Mouse (Mus musculus) left cerebral cortex, adult 2 months (tissue): ENCODE measurements around the gene Rprd1b. TPM values are rescaled to one million over a fixed set of nuclear protein-coding genes. Genes with fewer than 3 reads are reported as not detected.

Source experiments
- DNase-seq, 2 experiments: peaks; one replicate each; pipeline ENCODE4 v3.0.0; 2021 to 2022; ENCODE audit warnings: low spot score in 2 of 2, mixed read lengths in 1 of 2; ENCODE audit errors: extremely low spot score in 1 of 2
- H3K27ac ChIP-seq: fragments of 200-600 bp; 2 replicates; pipeline ENCODE4 v1.8.1; 2022
- H3K4me3 ChIP-seq: fragments of 200-600 bp; 2 replicates; pipeline ENCODE4 v1.8.1; 2022
- CTCF ChIP-seq: fragments of 200-600 bp; IDR thresholded peaks from 2 replicates; pipeline ENCODE4 v1.8.1; 2022; ENCODE audit warnings: antibody characterized with exemption, mild to moderate bottlenecking, moderate library complexity
- intact Hi-C: fragments of 180-260 bp; cut with DNase I; formaldehyde crosslinking; loops from one replicate; pipeline ENCODE4 v1.15.1; 2025
- total RNA-seq, 2 experiments: library from RNA; stranded (reverse); gene quantifications; 2 replicates each; pipeline ENCODE4 v1.2.3; 2021

Gene Rprd1b
- total RNA-seq, 2 experiments from 2014 or later = 58.3 to 61.4 TPM

GRCm38 (mm10) chr2:158115838-158116453, 87.6 kb downstream of the Rprd1b start:
- intact Hi-C loops = no loop called here
- H3K4me3 ChIP-seq = no peak overlapping the region
- no peak for DNase-seq

DNA sequence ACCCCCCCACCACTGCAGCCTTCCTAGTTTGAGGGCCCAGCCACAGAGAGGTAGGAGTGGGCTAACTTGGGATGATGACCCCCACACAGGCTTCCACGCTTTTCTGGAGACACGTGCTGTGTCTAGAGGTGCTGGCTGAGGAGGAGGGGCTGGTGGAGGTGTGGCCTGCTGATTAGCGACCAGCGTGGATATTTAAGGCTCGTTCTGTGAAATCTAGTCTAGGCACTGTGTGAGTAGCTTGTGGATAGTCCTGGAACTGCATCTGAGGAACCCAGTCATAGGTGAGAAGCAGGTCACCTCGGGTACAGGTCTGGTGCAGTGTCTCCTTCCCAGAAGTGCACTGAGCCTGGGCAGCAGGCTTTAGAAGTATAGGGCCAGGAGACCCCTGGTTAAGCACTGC, 88.4 kb downstream of the Rprd1b start:
- H3K27ac ChIP-seq = no peak overlapping the region
- no peak for DNase-seq
- H3K4me3 ChIP-seq = no peak overlapping the region
- intact Hi-C loops = no loop called here
- TF ChIP-seq CTCF = no peak

More at GRCm38 (mm10) chr2:158115838-158116453, 87.6 kb downstream of the Rprd1b start:
- no peak for TF ChIP-seq CTCF
- H3K27ac ChIP-seq = no peak overlapping the region

GRCm38 (mm10) chr2:158119145-158119544, 90.8 kb downstream of the Rprd1b start:
- no peak for TF ChIP-seq CTCF
- DNase-seq = no peak
- no peak overlapping the region for H3K27ac ChIP-seq
- intact Hi-C loops = no loop called here
- H3K4me3 ChIP-seq = no peak overlapping the region

DNA sequence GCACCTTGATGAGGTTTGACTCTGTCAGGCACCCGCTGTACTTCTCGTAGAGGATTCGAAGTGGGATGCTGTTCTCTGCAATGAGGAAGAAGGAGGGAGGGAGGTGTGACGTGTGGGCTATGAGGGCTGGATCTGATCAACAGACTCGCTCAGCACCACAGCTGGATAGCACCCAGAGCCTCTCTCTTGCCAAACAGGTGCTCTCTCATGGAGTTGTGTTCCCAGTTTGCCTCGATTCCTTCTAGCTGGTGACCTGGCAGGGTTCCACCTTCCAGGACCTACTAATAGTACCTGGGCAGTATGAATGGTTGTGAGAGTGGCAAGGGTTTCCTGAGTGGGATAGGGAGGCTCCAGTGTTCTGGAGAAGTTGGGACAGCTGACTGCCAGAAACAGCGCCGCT, 91.9 kb downstream of the Rprd1b start:
- intact Hi-C loops = no loop called here
- no peak for TF ChIP-seq CTCF
- H3K4me3 ChIP-seq = no peak overlapping the region
- no peak for DNase-seq
- H3K27ac ChIP-seq = no peak overlapping the region

- TF ChIP-seq CTCF = no peak
- intact Hi-C loops = no loop called here
- DNase-seq = no peak
These were observed 92.6 kb downstream of the Rprd1b start for GRCm38 (mm10) chr2:158120868-158121267.

GRCm38 (mm10) chr2:158121645-158122326, 93.5 kb downstream of the Rprd1b start:
- intact Hi-C loops = no loop called here
- DNase-seq = no peak
- no peak overlapping the region for H3K27ac ChIP-seq
- TF ChIP-seq CTCF = no peak
- no peak overlapping the region for H3K4me3 ChIP-seq

More at GRCm38 (mm10) chr2:158120868-158121267, 92.6 kb downstream of the Rprd1b start:
- H3K27ac ChIP-seq = no peak overlapping the region
- H3K4me3 ChIP-seq = no peak overlapping the region

- Histone ChIP-seq H3K27ac (no peak overlapping the region), H3K4me3 (no peak overlapping the region)
- no peak for DNase-seq
- no peak for TF ChIP-seq CTCF
- intact Hi-C loops = no loop called here
These were observed 94.5 kb downstream of the Rprd1b start for GRCm38 (mm10) chr2:158122814-158123213.

DNA sequence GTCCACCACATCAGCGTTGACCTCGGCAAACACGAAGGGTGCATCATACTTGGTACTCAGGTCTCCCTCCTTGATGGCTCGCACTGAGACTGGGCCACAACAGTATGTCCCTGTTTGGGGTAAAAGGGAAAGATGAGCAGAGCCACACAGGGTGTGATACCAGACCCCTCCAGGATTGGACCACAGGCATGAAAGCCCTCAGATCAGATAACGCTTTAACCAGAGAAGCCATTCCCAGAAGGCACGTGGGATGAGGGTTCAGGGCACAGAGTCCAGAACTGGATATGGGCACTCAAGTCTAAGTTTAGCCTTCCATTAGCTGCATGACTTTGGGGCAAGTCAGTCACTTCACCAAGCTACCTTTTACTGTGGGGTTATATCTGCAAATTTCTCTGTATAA, 98.9 kb downstream of the Rprd1b start:
- intact Hi-C loops = no loop called here
- no peak overlapping the region for H3K27ac ChIP-seq
- DNase-seq = no peak
- no peak for TF ChIP-seq CTCF
- no peak overlapping the region for H3K4me3 ChIP-seq

DNA sequence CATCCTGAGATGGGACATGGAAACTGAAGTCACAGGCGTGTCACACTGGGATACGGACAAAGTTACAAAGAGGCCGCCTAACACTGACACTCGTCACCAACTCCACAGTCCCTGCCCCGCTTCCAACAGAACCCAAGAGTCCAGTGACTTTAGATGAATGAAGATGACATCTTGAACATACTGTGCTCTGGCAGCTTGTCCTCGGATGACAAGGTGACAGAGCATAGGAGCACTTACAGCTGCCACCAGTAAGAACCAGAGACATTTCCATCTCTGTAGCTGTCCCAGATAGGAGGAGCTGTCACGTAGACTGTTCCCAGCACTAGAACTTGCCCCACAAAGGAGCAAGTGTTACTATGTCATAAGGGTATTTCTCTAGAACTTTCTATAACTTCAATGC, 99.6 kb downstream of the Rprd1b start:
- no peak for TF ChIP-seq CTCF
- intact Hi-C loops = no loop called here

GRCm38 (mm10) chr2:158128461-158129130, 100.3 kb downstream of the Rprd1b start:
- H3K27ac ChIP-seq = no peak overlapping the region
- DNase-seq = no peak
- no peak for TF ChIP-seq CTCF
- intact Hi-C loops = no loop called here
- H3K4me3 ChIP-seq = no peak overlapping the region

More for the DNA sequence above, 99.6 kb downstream of the Rprd1b start:
- H3K4me3 ChIP-seq = no peak overlapping the region
- no peak for DNase-seq
- no peak overlapping the region for H3K27ac ChIP-seq

GRCm38 (mm10) chr2:158129291-158130002, 101.2 kb downstream of the Rprd1b start:
- TF ChIP-seq CTCF = no peak
- Histone ChIP-seq H3K4me3 (no peak overlapping the region), H3K27ac (no peak overlapping the region)
- intact Hi-C loops = no loop called here
- no peak for DNase-seq
